Mouse (Mus musculus): ENCODE data around the gene 2610301B20Rik. TPM values are rescaled to one million over a fixed set of nuclear protein-coding genes. Genes with fewer than 3 reads are reported as not detected.
"Not testable (repeated sequence)": the region's sequence is repeated elsewhere in the genome, so short reads cannot be mapped to it uniquely, and the experiment has no call there.

Gene 2610301B20Rik
- 45.7 and 46.9 TPM in 2 replicates for polyA plus RNA-seq (2016; fragmentation: Nextera tagmentation; extraction: Ambion mirVana)

GRCm38 (mm10) chr4:10873920-10874665 is at the start of gene 2610301B20Rik:
Gene 2610301B20Rik, plus strand, starts transcription at chr4:10874498.
- peak within 1 kb of the TSS; percentile 86 for H3K4me3 ChIP-seq
- no peaks in the 10 kb centered on the region for H3K27me3 ChIP-seq
- ATAC-seq (ENCODE audit: low FRiP score, low read depth): peak; percentile 89
- under 1% methylated on average over 68 of the region's 68 CpGs for WGBS
- peak within 1 kb of the TSS; percentile 81 for H3K9ac ChIP-seq (replicated peaks)
- H3K4me2 ChIP-seq (replicated peaks): peak within 1 kb of the TSS; percentile 65
- H3K36me3 ChIP-seq: peaks cover 3% of the 10 kb centered on the region; the same call in 1 of the 2 replicates
- no peaks in the 10 kb centered on the region for H3K9me3 ChIP-seq
- H3K4me1 ChIP-seq: peaks cover 12% of the 10 kb centered on the region
- peak within 1 kb of the TSS; percentile 99 for H3K27ac ChIP-seq (replicated peaks)

- no peaks in the 10 kb centered on the region for H3K27me3 ChIP-seq
- WGBS: 97% methylated on average over 1 of the region's 1 CpGs
- no peaks in the 10 kb centered on the region for H3K36me3 ChIP-seq
- no peaks in the 10 kb centered on the region for H3K9me3 ChIP-seq
- no peak overlapping the region for H3K4me2 ChIP-seq (replicated peaks)
- H3K9ac ChIP-seq (replicated peaks): no peak overlapping the region
- H3K4me1 ChIP-seq: no peaks in the 10 kb centered on the region
- H3K27ac ChIP-seq (replicated peaks): no peak overlapping the region
- no peak for ATAC-seq (ENCODE audit: low FRiP score, low read depth)
- no peak overlapping the region for H3K4me3 ChIP-seq
Measured at GRCm38 (mm10) chr4:10833273-10833672, 41.0 kb upstream of the 2610301B20Rik start.

- Histone ChIP-seq H3K9ac (replicated peaks) (no peak overlapping the region), H3K4me1 (no peaks in the 10 kb centered on the region), H3K9me3 (no peaks in the 10 kb centered on the region), H3K4me2 (replicated peaks) (no peak overlapping the region), H3K27ac (replicated peaks) (no peak overlapping the region), H3K36me3 (no peaks in the 10 kb centered on the region), H3K27me3 (no peaks in the 10 kb centered on the region), H3K4me3 (no peak overlapping the region)
- WGBS: 77% methylated on average over 6 of the region's 6 CpGs
- ATAC-seq (ENCODE audit: low FRiP score, low read depth): 0 out of 2 replicates have a peak, but pooled peaks have one; percentile 52
Measured at GRCm38 (mm10) chr4:10835252-10836051, 38.8 kb upstream of the 2610301B20Rik start.

GRCm38 (mm10) chr4:10845848-10846247 is 28.4 kb upstream of the 2610301B20Rik start:
- H3K27me3 ChIP-seq: no peaks in the 10 kb centered on the region
- no peak overlapping the region for H3K9ac ChIP-seq (replicated peaks)
- no peak overlapping the region for H3K27ac ChIP-seq (replicated peaks)
- WGBS: 85% methylated on average over 7 of the region's 7 CpGs
- ATAC-seq (ENCODE audit: low FRiP score, low read depth): no peak
- no peaks in the 10 kb centered on the region for H3K4me1 ChIP-seq
- no peak overlapping the region for H3K4me2 ChIP-seq (replicated peaks)
- H3K36me3 ChIP-seq: no peaks in the 10 kb centered on the region
- H3K9me3 ChIP-seq: no peaks in the 10 kb centered on the region
- H3K4me3 ChIP-seq: no peak overlapping the region

- WGBS: 75% methylated on average over 7 of the region's 7 CpGs
- no peaks in the 10 kb centered on the region for H3K36me3 ChIP-seq
- no peaks in the 10 kb centered on the region for H3K4me1 ChIP-seq
- ATAC-seq (ENCODE audit: low FRiP score, low read depth): no peak
- H3K4me2 ChIP-seq (replicated peaks): no peak overlapping the region
- H3K9me3 ChIP-seq: no peaks in the 10 kb centered on the region
- H3K27ac ChIP-seq (replicated peaks): no peak overlapping the region
- H3K9ac ChIP-seq (replicated peaks): no peak overlapping the region
- no peaks in the 10 kb centered on the region for H3K27me3 ChIP-seq
- H3K4me3 ChIP-seq: no peak overlapping the region
Measured at GRCm38 (mm10) chr4:10849812-10850211, 24.5 kb upstream of the 2610301B20Rik start.

- no peaks in the 10 kb centered on the region for H3K36me3 ChIP-seq
- no peaks in the 10 kb centered on the region for H3K4me1 ChIP-seq
- no peak overlapping the region for H3K4me3 ChIP-seq
- H3K9me3 ChIP-seq: no peaks in the 10 kb centered on the region
- H3K4me2 ChIP-seq (replicated peaks): no peak overlapping the region
- H3K27me3 ChIP-seq: no peaks in the 10 kb centered on the region
- WGBS: 82% methylated on average over 5 of the region's 5 CpGs
- ATAC-seq (ENCODE audit: low FRiP score, low read depth): no peak
- H3K9ac ChIP-seq (replicated peaks): no peak overlapping the region
- H3K27ac ChIP-seq (replicated peaks): no peak overlapping the region
Measured at GRCm38 (mm10) chr4:10851013-10851412, 23.3 kb upstream of the 2610301B20Rik start.

GRCm38 (mm10) chr4:10859174-10859573 is 15.1 kb upstream of the 2610301B20Rik start:
- H3K27me3 ChIP-seq: no peaks in the 10 kb centered on the region
- H3K9me3 ChIP-seq: no peaks in the 10 kb centered on the region
- no peak for ATAC-seq (ENCODE audit: low FRiP score, low read depth)
- no peaks in the 10 kb centered on the region for H3K36me3 ChIP-seq
- H3K4me2 ChIP-seq (replicated peaks): no peak overlapping the region
- no peaks in the 10 kb centered on the region for H3K4me1 ChIP-seq
- no peak overlapping the region for H3K4me3 ChIP-seq
- no peak overlapping the region for H3K27ac ChIP-seq (replicated peaks)
- no peak overlapping the region for H3K9ac ChIP-seq (replicated peaks)

GRCm38 (mm10) chr4:10859911-10860581 is 14.3 kb upstream of the 2610301B20Rik start:
- H3K4me1 ChIP-seq: no peaks in the 10 kb centered on the region
- ATAC-seq (ENCODE audit: low FRiP score, low read depth): peak; percentile 78
- no peak overlapping the region for H3K27ac ChIP-seq (replicated peaks)
- peak overlapping the region; percentile 27 for H3K4me2 ChIP-seq (replicated peaks)
- WGBS: 50% methylated on average over 10 of the region's 12 CpGs
- H3K36me3 ChIP-seq: no peaks in the 10 kb centered on the region
- H3K4me3 ChIP-seq: peak overlapping the region; percentile 15
- no peaks in the 10 kb centered on the region for H3K27me3 ChIP-seq
- H3K9ac ChIP-seq (replicated peaks): no peak overlapping the region
- H3K9me3 ChIP-seq: no peaks in the 10 kb centered on the region

GRCm38 (mm10) chr4:10860825-10861224 is 13.5 kb upstream of the 2610301B20Rik start:
- Histone ChIP-seq H3K9me3 (no peaks in the 10 kb centered on the region), H3K36me3 (no peaks in the 10 kb centered on the region), H3K4me1 (no peaks in the 10 kb centered on the region), H3K4me2 (replicated peaks) (no peak overlapping the region), H3K27me3 (no peaks in the 10 kb centered on the region), H3K4me3 (no peak overlapping the region), H3K27ac (replicated peaks) (no peak overlapping the region), H3K9ac (replicated peaks) (no peak overlapping the region)
- WGBS: 88% methylated on average over 3 of the region's 3 CpGs
- ATAC-seq (ENCODE audit: low FRiP score, low read depth): no peak

- H3K4me2 ChIP-seq (replicated peaks); H3K27ac ChIP-seq (replicated peaks); H3K9ac ChIP-seq (replicated peaks); H3K9me3 ChIP-seq; ATAC-seq (ENCODE audit: low FRiP score, low read depth); H3K4me1 ChIP-seq; H3K4me3 ChIP-seq; H3K36me3 ChIP-seq; H3K27me3 ChIP-seq: not testable (repeated sequence)
- WGBS: 91% methylated on average over 2 of the region's 2 CpGs
Measured at GRCm38 (mm10) chr4:10862882-10863281, 11.4 kb upstream of the 2610301B20Rik start.

- 89% methylated on average over 5 of the region's 5 CpGs for WGBS
- H3K27ac ChIP-seq (replicated peaks): no peak overlapping the region
- no peak overlapping the region for H3K4me3 ChIP-seq
- H3K9ac ChIP-seq (replicated peaks): no peak overlapping the region
- no peaks in the 10 kb centered on the region for H3K27me3 ChIP-seq
- H3K4me2 ChIP-seq (replicated peaks): no peak overlapping the region
- no peaks in the 10 kb centered on the region; the same call in 1 of the 2 replicates for H3K36me3 ChIP-seq
- H3K4me1 ChIP-seq: peaks cover 12% of the 10 kb centered on the region
- H3K9me3 ChIP-seq: no peaks in the 10 kb centered on the region
- no peak for ATAC-seq (ENCODE audit: low FRiP score, low read depth)
Measured at GRCm38 (mm10) chr4:10872231-10872630, 2.1 kb upstream of the 2610301B20Rik start.

Measured in midbrain, embryonic 12.5 days (tissue).